Comparison of ENCODE assay signal across 8 mouse cellular contexts in the genomic region with DNA sequence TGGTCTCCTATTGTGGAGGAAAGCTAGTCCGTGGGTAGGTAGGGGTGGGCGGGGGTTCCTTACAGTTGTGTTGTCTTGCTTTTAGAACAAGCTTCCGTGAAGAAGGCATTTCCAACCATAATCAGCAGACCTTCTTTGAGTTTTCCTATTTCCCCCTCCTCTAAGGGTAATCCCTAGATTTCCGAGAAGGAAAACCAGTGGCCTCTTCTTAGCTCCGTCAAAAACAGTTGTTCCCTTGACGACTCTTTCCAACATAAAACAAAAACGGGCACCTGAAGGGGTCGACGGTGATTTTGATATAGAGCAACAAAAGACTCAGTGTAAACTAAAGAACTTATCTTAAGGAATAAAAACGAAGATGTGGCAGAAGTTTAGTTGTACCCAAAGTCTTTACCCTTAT. TPM values are rescaled to one million over a fixed set of nuclear protein-coding genes. Genes with fewer than 3 reads are reported as not detected.
DNase-seq lines count a peak whose midpoint lies in the region; ATAC-seq and TF ChIP-seq lines count a peak whose summit lies in the region.

No protein-coding gene starts in this region.

- ATAC-seq in heart, embryonic 12.5 days (ENCODE audit: insufficient number of reproducible peaks, low FRiP score), result no peak
- no peak for ATAC-seq in forebrain, embryonic 16.5 days
- ATAC-seq in liver, postnatal 0 days, result no peak

- no peak for DNase-seq in heart, adult 18-20 months
- no peak for DNase-seq in liver, postnatal 0 days
- no peak for DNase-seq in right cerebral cortex, postnatal 36 days (ENCODE audit: low spot score in 2 of 2)
- DNase-seq in urinary bladder, postnatal 36 days (ENCODE audit: low spot score in 2 of 2), result no peak
- DNase-seq in urinary bladder, adult 18-20 months (ENCODE audit: low spot score in 2 of 2), result no peak

- peak overlapping the region; percentile 78 for H3K4me2 ChIP-seq in heart, embryonic 12.5 days
- H3K4me2 ChIP-seq in forebrain, embryonic 16.5 days (ENCODE audit: low read length), result peak overlapping the region; percentile 78
- H3K4me2 ChIP-seq in liver, postnatal 0 days (ENCODE audit: low read depth, low read length), result peak overlapping the region; percentile 73

- H3K9me3 ChIP-seq in heart, embryonic 12.5 days (replicated peaks), result no peaks in the 10 kb centered on the region
- no peaks in the 10 kb centered on the region for H3K9me3 ChIP-seq in E14TG2a.4 (ENCODE audit: low read length)
- no peaks in the 10 kb centered on the region for H3K9me3 ChIP-seq in forebrain, embryonic 16.5 days (ENCODE audit: control insufficient read depth, low read length)
- no peaks in the 10 kb centered on the region for H3K9me3 ChIP-seq in liver, postnatal 0 days (ENCODE audit: low read length)

- no peaks in the 10 kb centered on the region for H3K27me3 ChIP-seq in heart, embryonic 12.5 days (replicated peaks)
- H3K27me3 ChIP-seq in E14TG2a.4 (ENCODE audit: insufficient read depth, low read length), result no peaks in the 10 kb centered on the region
- no peaks in the 10 kb centered on the region for H3K27me3 ChIP-seq in forebrain, embryonic 16.5 days (replicated peaks; ENCODE audit: control insufficient read depth, insufficient read depth, low read length)
- no peaks in the 10 kb centered on the region for H3K27me3 ChIP-seq in liver, postnatal 0 days (ENCODE audit: insufficient read depth, low read length)

- peak overlapping the region; percentile 92 for H3K27ac ChIP-seq in heart, embryonic 12.5 days (ENCODE audit: poor library complexity, severe bottlenecking)
- peak overlapping the region; percentile 96 for H3K27ac ChIP-seq in forebrain, embryonic 16.5 days (ENCODE audit: low read length)
- H3K27ac ChIP-seq in liver, postnatal 0 days (ENCODE audit: low read depth), result peak overlapping the region; percentile 92

- peak; percentile 16; the same call in 1 of the 2 replicates for TF ChIP-seq EP300 in liver, postnatal 0 days (IDR thresholded peaks at IDR 0.05; ENCODE audit: low read depth)

- no peaks in the 10 kb centered on the region for H3K36me3 ChIP-seq in heart, embryonic 12.5 days
- no peaks in the 10 kb centered on the region for H3K36me3 ChIP-seq in E14TG2a.4 (ENCODE audit: insufficient read depth, low read length)
- H3K36me3 ChIP-seq in forebrain, embryonic 16.5 days (ENCODE audit: control insufficient read depth, insufficient read depth), result no peaks in the 10 kb centered on the region
- no peaks in the 10 kb centered on the region for H3K36me3 ChIP-seq in liver, postnatal 0 days (replicated peaks; ENCODE audit: insufficient read depth, low read length)

- H3K4me3 ChIP-seq in heart, embryonic 12.5 days, result peak overlapping the region; percentile 56
- peak overlapping the region; percentile 81 for H3K4me3 ChIP-seq in E14TG2a.4 (replicated peaks; ENCODE audit: low read length)
- H3K4me3 ChIP-seq in forebrain, embryonic 16.5 days (replicated peaks; ENCODE audit: low read length), result peak overlapping the region; percentile 66
- peak overlapping the region; percentile 59 for H3K4me3 ChIP-seq in liver, postnatal 0 days (ENCODE audit: low read depth, low read length)

- WGBS in heart, embryonic 12.5 days, result 4% methylated on average over 10 of the region's 10 CpGs
- WGBS in forebrain, embryonic 16.5 days, result 4% methylated on average over 10 of the region's 10 CpGs
- WGBS in liver, postnatal 0 days (ENCODE audit: insufficient replicate concordance), result 3% methylated on average over 10 of the region's 10 CpGs

- no peak for TF ChIP-seq CTCF in E14TG2a.4 (conservative IDR thresholded peaks at IDR 0.05; ENCODE audit: low read length)
- TF ChIP-seq CTCF in liver, postnatal 0 days (IDR thresholded peaks at IDR 0.05; ENCODE audit: low read depth), result no peak; the same call in 1 of the 2 replicates

- H3K4me1 ChIP-seq in heart, embryonic 12.5 days (replicated peaks), result peaks cover 10% of the 10 kb centered on the region
- H3K4me1 ChIP-seq in E14TG2a.4 (replicated peaks; ENCODE audit: low read depth, low read length), result peaks cover 40% of the 10 kb centered on the region
- peaks cover 7% of the 10 kb centered on the region; the same call in 1 of the 2 replicates for H3K4me1 ChIP-seq in forebrain, embryonic 16.5 days (replicated peaks; ENCODE audit: control insufficient read depth, insufficient read depth, low read length)
- peaks cover 19% of the 10 kb centered on the region for H3K4me1 ChIP-seq in liver, postnatal 0 days (ENCODE audit: insufficient read depth)

- H3K9ac ChIP-seq in heart, embryonic 12.5 days, result peak overlapping the region; percentile 60
- H3K9ac ChIP-seq in forebrain, embryonic 16.5 days (replicated peaks; ENCODE audit: low read depth, low read length), result peak overlapping the region; percentile 73
- peak overlapping the region; percentile 76 for H3K9ac ChIP-seq in liver, postnatal 0 days (replicated peaks)

RNA-seq across cellular contexts. Expression of a gene that starts 5.0 kb away (rescaled TPM):
- 69.5 and 71.0 TPM in 2 replicates for polyA plus RNA-seq in heart, embryonic 12.5 days (2016; fragmentation: Nextera tagmentation; extraction: Ambion mirVana)
- 10 to 100 TPM; 22.8 to 23.2 TPM for total RNA-seq in heart, adult 18-20 months (2021)
- polyA plus RNA-seq in forebrain, embryonic 16.5 days (2015; fragmentation: Nextera tagmentation; extraction: Ambion mirVana), result 87.6 and 94.4 TPM in 2 replicates
- polyA plus RNA-seq in liver, postnatal 0 days (2015; fragmentation: Nextera tagmentation; extraction: Ambion mirVana), result 28.3 and 29.7 TPM in 2 replicates

RNA-seq across cellular contexts. Expression of a gene that starts 10.0 kb away (rescaled TPM):
- 53.9 and 55.7 TPM in 2 replicates for polyA plus RNA-seq in heart, embryonic 12.5 days (2016; fragmentation: Nextera tagmentation; extraction: Ambion mirVana)
- total RNA-seq in heart, adult 18-20 months (2021), result 10 to 100 TPM; 36.6 to 38.1 TPM
- 22.2 and 27.6 TPM in 2 replicates for polyA plus RNA-seq in forebrain, embryonic 16.5 days (2015; fragmentation: Nextera tagmentation; extraction: Ambion mirVana)
- 33.8 and 44.6 TPM in 2 replicates for polyA plus RNA-seq in liver, postnatal 0 days (2015; fragmentation: Nextera tagmentation; extraction: Ambion mirVana)

RNA-seq across cellular contexts. Expression of a gene that starts 10.3 kb away (rescaled TPM):
- 1.1 and 2.4 TPM in 2 replicates for polyA plus RNA-seq in heart, embryonic 12.5 days (2016; fragmentation: Nextera tagmentation; extraction: Ambion mirVana)
- under 1 TPM; 0.49 to 0.77 TPM for total RNA-seq in heart, adult 18-20 months (2021)
- polyA plus RNA-seq in forebrain, embryonic 16.5 days (2015; fragmentation: Nextera tagmentation; extraction: Ambion mirVana), result 0.62 TPM in 1 of 2 replicates, not detected in the other
- polyA plus RNA-seq in liver, postnatal 0 days (2015; fragmentation: Nextera tagmentation; extraction: Ambion mirVana), result 1.00 and 1.3 TPM in 2 replicates
